Mouse (Mus musculus): Measurements from ENCODE around the gene Olfr584.

- TF ChIP-seq GATA1 (IDR thresholded peaks at IDR 0.05; ENCODE audit: low read length) (no peak), TAL1 (IDR thresholded peaks at IDR 0.05; ENCODE audit: low read length) (no peak)
Measured at GRCm38 (mm10) chr7:103081585-103081984, at the start of gene Olfr584.
